Mouse (Mus musculus): ENCODE data around the gene Nefh. TPM values are rescaled to one million over a fixed set of nuclear protein-coding genes. Genes with fewer than 3 reads are reported as not detected.

Nefh gene
- total RNA-seq, 2 experiments from 2014 or later = 3.2 to 4.8 TPM

- intact Hi-C loops (cut with DNase I) = no loop called here
- DNase-seq = no peak
Measured at GRCm38 (mm10) chr11:4953918-4954317, 6.1 kb upstream of the Nefh start.

- intact Hi-C loops (cut with DNase I) = no loop called here
- no peak for DNase-seq
Measured at GRCm38 (mm10) chr11:4953401-4953800, 5.5 kb upstream of the Nefh start.

- intact Hi-C loops (cut with DNase I) = no loop called here
- DNase-seq = peak; percentile 46
Measured at GRCm38 (mm10) chr11:4949256-4950044, 1.6 kb upstream of the Nefh start.

GRCm38 (mm10) chr11:4948792-4949191 is 928 bp upstream of the Nefh start:
- intact Hi-C loops (cut with DNase I) = no loop called here
- no peak for DNase-seq

- intact Hi-C loops (cut with DNase I) = no loop called here
- peak; percentile 51 for DNase-seq
Measured at GRCm38 (mm10) chr11:4946947-4947812, 684 bp downstream of the Nefh start.

- intact Hi-C loops (cut with DNase I) = no loop called here
- DNase-seq = no peak
Measured at GRCm38 (mm10) chr11:4946530-4946929, 1.3 kb downstream of the Nefh start.

GRCm38 (mm10) chr11:4936243-4936642 is 11.6 kb downstream of the Nefh start:
- intact Hi-C loops (cut with DNase I) = no loop called here

GRCm38 (mm10) chr11:4931009-4931601 is 16.8 kb downstream of the Nefh start:
- DNase-seq = peak; percentile 39
- intact Hi-C loops (cut with DNase I) = no loop called here

More at GRCm38 (mm10) chr11:4936243-4936642, 11.6 kb downstream of the Nefh start:
- no peak for DNase-seq

GRCm38 (mm10) chr11:4927224-4927623 is 20.6 kb downstream of the Nefh start:
- DNase-seq = no peak
- intact Hi-C loops (cut with DNase I) = no loop called here

- intact Hi-C loops (cut with DNase I) = no loop called here
Measured at GRCm38 (mm10) chr11:4921751-4922150, 26.1 kb downstream of the Nefh start.

GRCm38 (mm10) chr11:4921281-4921680 is 26.6 kb downstream of the Nefh start:
- intact Hi-C loops (cut with DNase I) = no loop called here
- peak; percentile 15 for DNase-seq

More at GRCm38 (mm10) chr11:4921751-4922150, 26.1 kb downstream of the Nefh start:
- DNase-seq = no peak

GRCm38 (mm10) chr11:4916068-4916467 is 31.8 kb downstream of the Nefh start:
- DNase-seq = peak; percentile 39
- intact Hi-C loops (cut with DNase I) = loop anchor here (5.0 kb wide), 1 partner anchor 66 kb away; no protein-coding TSS in a partner anchor

GRCm38 (mm10) chr11:4906231-4906630 is 41.6 kb downstream of the Nefh start:
- no peak for DNase-seq
- intact Hi-C loops (cut with DNase I) = no loop called here

GRCm38 (mm10) chr11:4901956-4902355 is 45.9 kb downstream of the Nefh start:
- intact Hi-C loops (cut with DNase I) = no loop called here
- no peak for DNase-seq

GRCm38 (mm10) chr11:4900437-4900836 is 47.4 kb downstream of the Nefh start:
- no peak for DNase-seq

GRCm38 (mm10) chr11:4894848-4895816 is 52.7 kb downstream of the Nefh start, which contains the start of gene Thoc5:
Thoc5 (plus strand) TSS chr11:4895320.
- DNase-seq = peak; percentile 79
- intact Hi-C loops (cut with DNase I) = no loop called here

More at GRCm38 (mm10) chr11:4900437-4900836, 47.4 kb downstream of the Nefh start:
- intact Hi-C loops (cut with DNase I) = no loop called here

Data from left cerebral cortex, postnatal 4 days (tissue).